Mouse (Mus musculus): Measurements from ENCODE around the gene 1110065P20Rik. TPM values are rescaled to one million over a fixed set of nuclear protein-coding genes. Genes with fewer than 3 reads are reported as not detected.

Gene 1110065P20Rik
- polyA plus RNA-seq, 1 experiment from 2014 or later, result 47.4 TPM

DNA sequence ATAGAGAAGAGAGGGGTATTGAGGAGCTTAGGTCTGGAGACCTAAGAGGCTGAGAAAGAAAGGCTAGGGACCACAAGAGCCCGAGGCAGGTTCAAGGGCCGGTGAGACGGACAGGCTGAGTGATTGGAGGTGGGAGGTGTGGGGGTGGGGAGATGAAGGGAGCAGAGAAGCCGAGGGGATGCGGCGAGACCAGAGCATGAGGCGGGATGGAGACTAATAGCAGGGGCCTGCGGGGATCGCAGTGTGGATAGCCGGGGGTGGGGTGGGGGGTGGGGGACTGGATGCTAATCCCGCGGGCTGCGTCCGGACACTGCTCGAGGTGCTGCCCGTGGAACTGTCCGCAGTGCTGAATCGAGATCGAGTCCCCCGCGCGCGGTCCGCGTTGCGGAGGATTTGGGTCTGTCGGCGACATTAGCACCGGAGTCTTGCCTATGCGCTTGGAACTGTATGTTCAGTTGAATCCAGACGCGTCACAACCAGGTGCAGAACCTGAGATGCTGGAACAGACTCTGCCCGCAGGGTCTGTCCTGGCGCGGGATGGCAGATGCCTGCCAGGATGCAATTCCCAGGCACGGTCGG, 31.2 kb upstream of the 1110065P20Rik start:
- Histone ChIP-seq H3K9me3 (replicated peaks; ENCODE audit: control insufficient read depth, low read length) (no peaks in the 10 kb centered on the region), H3K27me3 (ENCODE audit: control insufficient read depth, insufficient read depth, low read length) (peaks cover 47% of the 10 kb centered on the region), H3K4me2 (ENCODE audit: low read depth, low read length) (no peak overlapping the region), H3K9ac (ENCODE audit: low read length) (no peak overlapping the region), H3K4me1 (ENCODE audit: control insufficient read depth, insufficient read depth, low read length) (no peaks in the 10 kb centered on the region), H3K36me3 (ENCODE audit: control insufficient read depth, insufficient read depth, low read length) (no peaks in the 10 kb centered on the region), H3K4me3 (replicated peaks; ENCODE audit: low read length) (no peak overlapping the region; the same call in 1 of the 2 replicates), H3K27ac (ENCODE audit: low read length) (no peak overlapping the region)
- 1% methylated on average over 37 of the region's 37 CpGs for WGBS
- no peak for ATAC-seq (ENCODE audit: insufficient read depth, low FRiP score)

DNA sequence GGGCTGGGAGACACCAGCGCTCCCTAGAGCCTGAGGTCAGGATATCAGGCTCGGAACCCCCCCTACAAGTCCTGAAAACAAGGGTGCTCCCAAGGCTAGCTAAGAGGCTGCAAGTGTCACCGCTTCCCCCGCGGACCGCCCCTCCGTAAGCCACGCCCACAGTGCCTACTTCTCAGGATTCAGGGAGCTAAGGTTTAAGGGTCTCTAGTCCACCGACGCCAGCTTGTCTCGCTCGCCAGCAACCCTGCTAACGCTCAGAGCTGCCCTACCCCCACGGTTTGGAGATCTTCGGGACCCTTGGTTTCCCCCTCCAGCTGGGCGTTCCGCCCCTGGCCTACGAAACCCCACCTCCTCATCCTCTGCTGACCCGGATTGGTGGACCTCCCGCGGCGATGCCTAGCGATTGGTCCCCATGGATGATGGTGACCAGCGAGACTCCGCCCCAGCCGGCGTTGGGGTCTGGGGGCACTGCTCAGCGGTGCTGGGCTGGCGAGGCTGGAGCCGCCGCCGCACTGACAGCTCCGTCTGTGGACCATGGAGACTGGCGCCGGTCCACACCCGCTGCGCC, 30.4 kb upstream of the 1110065P20Rik start:
- H3K9me3 ChIP-seq (replicated peaks; ENCODE audit: control insufficient read depth, low read length), result no peaks in the 10 kb centered on the region
- under 1% methylated on average over 37 of the region's 37 CpGs for WGBS
- H3K4me2 ChIP-seq (ENCODE audit: low read depth, low read length), result peak overlapping the region; percentile 46
- H3K4me1 ChIP-seq (ENCODE audit: control insufficient read depth, insufficient read depth, low read length), result no peaks in the 10 kb centered on the region
- peaks cover 47% of the 10 kb centered on the region for H3K27me3 ChIP-seq (ENCODE audit: control insufficient read depth, insufficient read depth, low read length)
- H3K27ac ChIP-seq (ENCODE audit: low read length), result no peak overlapping the region
- peak overlapping the region; percentile 30 for H3K4me3 ChIP-seq (replicated peaks; ENCODE audit: low read length)
- ATAC-seq (ENCODE audit: insufficient read depth, low FRiP score), result no peak
- no peak overlapping the region for H3K9ac ChIP-seq (ENCODE audit: low read length)
- H3K36me3 ChIP-seq (ENCODE audit: control insufficient read depth, insufficient read depth, low read length), result no peaks in the 10 kb centered on the region

DNA sequence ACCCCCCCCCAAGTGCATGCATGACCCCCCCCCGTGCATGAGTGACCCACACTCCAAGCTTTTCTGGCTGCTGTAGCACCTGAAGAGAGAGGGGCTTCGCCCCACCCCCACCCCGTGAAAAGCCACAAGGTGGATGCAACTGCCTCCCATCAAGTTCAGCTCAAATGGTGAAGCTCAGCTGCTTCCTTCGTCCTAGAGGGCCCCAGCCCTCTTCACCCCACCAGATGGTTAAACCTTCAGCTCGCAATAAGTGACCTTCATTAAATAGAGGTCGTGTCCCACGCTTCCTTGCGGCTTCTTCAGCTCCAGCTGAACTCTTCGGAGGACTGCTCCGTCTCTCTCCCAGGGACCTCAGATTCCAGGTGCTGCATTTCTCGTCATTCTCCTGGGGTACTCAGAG, 29.6 kb upstream of the 1110065P20Rik start, which contains the start of gene Epha10:
Gene Epha10 (plus strand): TSS at position 301 of the 400 bp plus-strand sequence.
- Histone ChIP-seq H3K9me3 (replicated peaks; ENCODE audit: control insufficient read depth, low read length) (no peaks in the 10 kb centered on the region), H3K4me1 (ENCODE audit: control insufficient read depth, insufficient read depth, low read length) (no peaks in the 10 kb centered on the region), H3K4me3 (replicated peaks; ENCODE audit: low read length) (peak within 1 kb of the TSS; percentile 30), H3K27ac (ENCODE audit: low read length) (no peak within 1 kb of the TSS), H3K9ac (ENCODE audit: low read length) (no peak within 1 kb of the TSS), H3K36me3 (ENCODE audit: control insufficient read depth, insufficient read depth, low read length) (no peaks in the 10 kb centered on the region), H3K27me3 (ENCODE audit: control insufficient read depth, insufficient read depth, low read length) (peaks cover 43% of the 10 kb centered on the region), H3K4me2 (ENCODE audit: low read depth, low read length) (peak within 1 kb of the TSS; percentile 46)
- WGBS, result 8% methylated on average over 11 of the region's 11 CpGs
- ATAC-seq (ENCODE audit: insufficient read depth, low FRiP score), result no peak

DNA sequence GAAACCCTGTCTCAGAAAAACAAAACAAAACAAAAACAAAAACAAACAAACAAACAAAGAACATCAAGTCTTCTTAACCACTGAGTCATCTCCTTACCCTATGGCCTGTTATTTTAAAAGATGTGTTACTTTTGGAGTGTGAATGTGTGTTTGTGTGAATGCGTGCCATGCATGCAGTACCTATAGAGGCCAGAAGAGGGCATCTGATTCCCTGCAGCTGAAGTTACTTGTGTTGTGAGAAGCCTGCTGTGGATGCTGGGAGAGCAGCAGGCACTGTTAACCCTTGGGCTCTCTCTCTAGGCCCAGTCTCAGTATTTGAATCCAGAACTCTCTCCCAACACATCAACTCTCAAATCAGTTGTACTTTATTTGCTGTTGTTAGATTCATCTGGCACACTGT, 21.7 kb upstream of the 1110065P20Rik start:
- no peak for ATAC-seq (ENCODE audit: insufficient read depth, low FRiP score)
- Histone ChIP-seq H3K4me3 (replicated peaks; ENCODE audit: low read length) (no peak overlapping the region), H3K4me2 (ENCODE audit: low read depth, low read length) (no peak overlapping the region), H3K36me3 (ENCODE audit: control insufficient read depth, insufficient read depth, low read length) (no peaks in the 10 kb centered on the region), H3K9me3 (replicated peaks; ENCODE audit: control insufficient read depth, low read length) (no peaks in the 10 kb centered on the region), H3K9ac (ENCODE audit: low read length) (no peak overlapping the region), H3K27ac (ENCODE audit: low read length) (no peak overlapping the region), H3K27me3 (ENCODE audit: control insufficient read depth, insufficient read depth, low read length) (no peaks in the 10 kb centered on the region), H3K4me1 (ENCODE audit: control insufficient read depth, insufficient read depth, low read length) (no peaks in the 10 kb centered on the region)
- 95% methylated on average over 1 of the region's 1 CpGs for WGBS

DNA sequence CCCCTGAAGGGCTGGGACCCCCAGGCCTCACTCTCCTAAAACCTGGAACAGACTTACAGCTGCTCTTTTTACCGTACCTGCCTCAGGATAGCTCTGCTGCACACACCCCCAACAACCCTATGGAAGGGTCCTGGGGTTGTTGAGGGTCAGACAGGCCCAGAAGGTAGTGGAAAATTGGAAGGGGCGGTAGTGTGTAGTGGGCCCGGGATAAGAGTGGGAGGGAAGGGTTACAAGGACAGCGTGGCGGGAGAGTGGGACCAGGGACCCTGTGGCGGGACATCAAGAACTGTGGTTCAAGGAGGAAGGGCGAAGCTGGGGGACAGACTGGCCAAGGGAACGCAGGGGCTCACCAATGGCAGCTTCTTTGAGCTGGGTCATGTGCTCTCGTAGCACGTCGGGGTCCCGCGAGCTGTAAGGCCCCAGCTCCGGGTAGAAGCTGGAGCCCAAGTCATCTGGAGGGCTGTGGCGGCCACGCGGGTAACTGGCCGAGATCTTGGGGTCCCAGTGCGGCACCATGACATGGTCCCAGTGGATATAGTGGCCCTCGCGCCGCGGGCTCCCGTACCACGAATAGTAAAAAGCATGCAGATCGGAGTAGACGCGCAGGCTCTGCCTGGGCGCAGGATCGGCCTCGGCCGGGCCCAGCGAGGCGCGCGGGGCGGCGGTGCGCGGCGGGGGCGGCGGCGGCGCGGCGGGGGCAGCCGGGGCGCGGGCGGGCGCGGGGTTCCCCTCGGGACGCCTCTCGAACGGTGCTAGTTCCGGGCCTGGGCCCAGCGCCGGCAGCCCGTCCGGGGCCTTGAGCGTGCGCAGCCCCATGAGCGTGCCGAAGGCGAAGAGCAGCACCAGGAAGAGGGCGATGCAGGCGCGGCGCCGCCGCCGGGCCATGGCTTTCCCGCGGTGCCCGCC, 10.5 kb upstream of the 1110065P20Rik start, which contains the start of gene Maneal:
Gene Maneal (minus strand): TSS at position 889 of the 906 bp plus-strand sequence.
- H3K4me2 ChIP-seq (ENCODE audit: low read depth, low read length), result peak within 1 kb of the TSS; percentile 67
- ATAC-seq (ENCODE audit: insufficient read depth, low FRiP score), result peak; percentile 22; the same call in 1 of the 2 replicates
- H3K4me1 ChIP-seq (ENCODE audit: control insufficient read depth, insufficient read depth, low read length), result peaks cover 5% of the 10 kb centered on the region; the same call in 1 of the 2 replicates
- 0 out of 2 replicates have a peak, but pooled peaks cover 3% of the 10 kb centered on the region for H3K36me3 ChIP-seq (ENCODE audit: control insufficient read depth, insufficient read depth, low read length)
- 3% methylated on average over 67 of the region's 77 CpGs for WGBS
- no peaks in the 10 kb centered on the region for H3K9me3 ChIP-seq (replicated peaks; ENCODE audit: control insufficient read depth, low read length)
- H3K9ac ChIP-seq (ENCODE audit: low read length), result peak within 1 kb of the TSS; percentile 61
- H3K27ac ChIP-seq (ENCODE audit: low read length), result no peak within 1 kb of the TSS
- H3K27me3 ChIP-seq (ENCODE audit: control insufficient read depth, insufficient read depth, low read length), result peaks cover 25% of the 10 kb centered on the region
- peak within 1 kb of the TSS; percentile 50 for H3K4me3 ChIP-seq (replicated peaks; ENCODE audit: low read length)

DNA sequence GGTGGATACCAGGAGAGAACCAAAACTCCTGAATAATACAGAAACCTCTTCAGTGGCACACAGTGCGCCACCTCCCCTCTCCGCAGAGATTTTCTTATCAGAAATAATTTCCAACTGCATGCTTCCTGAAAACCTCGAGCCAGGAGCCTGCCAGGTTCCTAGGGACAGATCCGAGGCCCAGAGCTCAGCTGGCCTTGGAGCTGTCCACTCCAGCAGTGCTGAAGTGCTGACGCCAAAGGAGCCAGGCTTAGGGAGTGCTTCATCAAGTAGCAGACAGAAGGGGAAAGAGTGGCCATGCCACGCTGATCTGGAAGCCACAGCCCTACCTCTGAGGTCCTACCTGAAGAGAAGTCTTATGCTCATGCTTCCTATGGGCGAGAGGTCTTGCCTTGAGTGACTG, 9.4 kb upstream of the 1110065P20Rik start:
- no peak overlapping the region for H3K9ac ChIP-seq (ENCODE audit: low read length)
- H3K36me3 ChIP-seq (ENCODE audit: control insufficient read depth, insufficient read depth, low read length), result 0 out of 2 replicates have a peak, but pooled peaks cover 4% of the 10 kb centered on the region
- ATAC-seq (ENCODE audit: insufficient read depth, low FRiP score), result peak; percentile 47; the same call in 1 of the 2 replicates
- H3K27ac ChIP-seq (ENCODE audit: low read length), result no peak overlapping the region
- peaks cover 5% of the 10 kb centered on the region; the same call in 1 of the 2 replicates for H3K4me1 ChIP-seq (ENCODE audit: control insufficient read depth, insufficient read depth, low read length)
- 9% methylated on average over 7 of the region's 7 CpGs for WGBS
- peaks cover 25% of the 10 kb centered on the region for H3K27me3 ChIP-seq (ENCODE audit: control insufficient read depth, insufficient read depth, low read length)
- H3K9me3 ChIP-seq (replicated peaks; ENCODE audit: control insufficient read depth, low read length), result no peaks in the 10 kb centered on the region
- no peak overlapping the region for H3K4me2 ChIP-seq (ENCODE audit: low read depth, low read length)
- H3K4me3 ChIP-seq (replicated peaks; ENCODE audit: low read length), result no peak overlapping the region

DNA sequence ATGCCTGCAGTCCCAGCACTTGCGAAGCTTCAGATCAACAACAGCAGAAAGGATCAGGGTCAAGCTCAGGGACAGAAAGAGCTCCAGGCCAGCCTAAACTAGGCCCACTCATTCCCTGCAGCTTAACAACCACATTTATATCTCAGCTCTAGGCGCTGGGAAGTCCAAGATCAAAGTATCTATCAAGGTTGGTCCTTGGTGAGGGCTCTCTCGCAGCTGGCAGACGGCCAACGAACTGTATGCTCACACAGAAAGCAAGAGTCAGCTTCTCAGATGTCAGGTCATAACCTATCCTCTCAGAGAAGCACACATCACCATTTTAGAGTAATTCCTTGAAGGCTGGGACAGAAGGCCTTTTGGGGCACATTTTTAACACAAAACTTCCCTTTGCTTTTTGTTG, 7.4 kb upstream of the 1110065P20Rik start:
- ATAC-seq (ENCODE audit: insufficient read depth, low FRiP score), result no peak
- no peak overlapping the region for H3K4me2 ChIP-seq (ENCODE audit: low read depth, low read length)
- no peaks in the 10 kb centered on the region for H3K9me3 ChIP-seq (replicated peaks; ENCODE audit: control insufficient read depth, low read length)
- H3K9ac ChIP-seq (ENCODE audit: low read length), result no peak overlapping the region
- no peak overlapping the region for H3K4me3 ChIP-seq (replicated peaks; ENCODE audit: low read length)
- H3K27me3 ChIP-seq (ENCODE audit: control insufficient read depth, insufficient read depth, low read length), result peaks cover 25% of the 10 kb centered on the region
- peaks cover 11% of the 10 kb centered on the region; the same call in 1 of the 2 replicates for H3K36me3 ChIP-seq (ENCODE audit: control insufficient read depth, insufficient read depth, low read length)
- WGBS, result 55% methylated on average over 5 of the region's 5 CpGs
- peaks cover 5% of the 10 kb centered on the region; the same call in 1 of the 2 replicates for H3K4me1 ChIP-seq (ENCODE audit: control insufficient read depth, insufficient read depth, low read length)
- H3K27ac ChIP-seq (ENCODE audit: low read length), result no peak overlapping the region

DNA sequence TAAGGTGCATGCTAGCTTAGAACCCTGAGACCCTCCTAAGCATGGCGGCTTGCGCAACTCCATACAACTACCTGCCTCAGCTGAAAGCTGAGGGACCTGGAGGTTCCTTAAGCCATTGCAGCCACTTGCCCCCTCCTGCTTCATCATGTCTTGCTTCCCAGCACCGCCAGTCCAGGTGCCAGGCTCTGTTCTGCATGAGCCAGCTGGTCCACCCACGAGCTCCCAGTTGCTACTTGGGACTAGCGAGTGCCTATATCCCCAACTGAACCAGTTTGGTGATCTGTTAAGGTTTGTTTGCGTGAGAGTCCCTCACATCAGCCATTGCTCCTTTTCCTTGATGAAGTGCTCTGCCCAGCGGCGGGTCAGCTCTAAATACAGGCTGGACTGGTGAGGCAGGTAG, 5.3 kb upstream of the 1110065P20Rik start:
- 92% methylated on average over 8 of the region's 8 CpGs for WGBS

More for the DNA sequence above, 5.3 kb upstream of the 1110065P20Rik start:
- H3K27ac ChIP-seq (ENCODE audit: low read length), result no peak overlapping the region
- H3K27me3 ChIP-seq (ENCODE audit: control insufficient read depth, insufficient read depth, low read length), result peaks cover 9% of the 10 kb centered on the region
- peaks cover 13% of the 10 kb centered on the region; the same call in 1 of the 2 replicates for H3K36me3 ChIP-seq (ENCODE audit: control insufficient read depth, insufficient read depth, low read length)
- no peak overlapping the region for H3K4me3 ChIP-seq (replicated peaks; ENCODE audit: low read length)
- ATAC-seq (ENCODE audit: insufficient read depth, low FRiP score), result no peak
- no peak overlapping the region for H3K9ac ChIP-seq (ENCODE audit: low read length)
- H3K4me2 ChIP-seq (ENCODE audit: low read depth, low read length), result no peak overlapping the region
- H3K9me3 ChIP-seq (replicated peaks; ENCODE audit: control insufficient read depth, low read length), result no peaks in the 10 kb centered on the region
- H3K4me1 ChIP-seq (ENCODE audit: control insufficient read depth, insufficient read depth, low read length), result peaks cover 6% of the 10 kb centered on the region

All from stomach, embryonic 16.5 days (tissue).